Mouse (Mus musculus) liver, embryonic 12.5 days (tissue): ENCODE measurements around the gene Unc93a2. TPM values are rescaled to one million over a fixed set of nuclear protein-coding genes. Genes with fewer than 3 reads are reported as not detected.
A peak's percentile ranks its signal among the peaks of the same experiment; 100 is the strongest.
"Not testable (repeated sequence)": the region's sequence is repeated elsewhere in the genome, so short reads cannot be mapped to it uniquely, and the experiment has no call there.

Experiments used
- ATAC-seq: fragments of 200-750 bp; cut with Nextera tagmentation; 2 replicates; pipeline ENCODE4 v1.8.0; 2017; ENCODE audit warnings: moderate number of reproducible peaks, mild to moderate bottlenecking, moderate library complexity
- H3K27ac ChIP-seq: fragments of 300-500 bp; sonication (generic); 2 replicates; pipeline ENCODE4 v1.5.1; 2016; ENCODE audit warnings: mild to moderate bottlenecking
- H3K27me3 ChIP-seq: fragments of 300-500 bp; sonication (generic); replicated peaks from 2 replicates; pipeline ENCODE4 v1.6.1; 2016; ENCODE audit warnings: mild to moderate bottlenecking, moderate library complexity
- H3K36me3 ChIP-seq: fragments of 300-500 bp; sonication (generic); 2 replicates; pipeline ENCODE4 v1.6.1; 2016; ENCODE audit warnings: mild to moderate bottlenecking, moderate library complexity
- H3K4me1 ChIP-seq: fragments of 300-500 bp; sonication (generic); 2 replicates; pipeline ENCODE4 v1.6.1; 2016
- H3K4me2 ChIP-seq: fragments of 300-500 bp; sonication (generic); 2 replicates; pipeline ENCODE4 v1.6.1; 2016; ENCODE audit warnings: mild to moderate bottlenecking, moderate library complexity
- H3K4me3 ChIP-seq: fragments of 300-500 bp; sonication (generic); 2 replicates; pipeline ENCODE4 v1.5.1; 2016; ENCODE audit warnings: mild to moderate bottlenecking, moderate library complexity
- H3K9ac ChIP-seq: fragments of 300-500 bp; sonication (generic); 2 replicates; pipeline ENCODE4 v1.6.1; 2016; ENCODE audit warnings: mild to moderate bottlenecking, moderate library complexity
- H3K9me3 ChIP-seq: fragments of 300-500 bp; sonication (generic); replicated peaks from 2 replicates; pipeline ENCODE4 v1.6.1; 2016; ENCODE audit warnings: mild to moderate bottlenecking, moderate library complexity
- WGBS: fragments of 180-500 bp; shearing (Covaris S2); methylation state at CpG from one replicate; pipeline ENCODE4 v1.1.7; 2016; ENCODE audit not compliant: insufficient replicate concordance; 5-methylcytosine and 5-hydroxymethylcytosine counted together
- polyA plus RNA-seq: library from polyadenylated mRNA; unstranded; fragments of >200 nt; fragmentation: Nextera tagmentation; extraction: Ambion mirVana; gene quantifications from 2 replicates; pipeline ENCODE4 v1.2.1, GENCODE M21; 2016

The Unc93a2 gene
- 0.14 TPM in 1 of 2 replicates, not detected in the other for polyA plus RNA-seq

- H3K9ac ChIP-seq, H3K27ac ChIP-seq, H3K9me3 ChIP-seq, H3K36me3 ChIP-seq, H3K4me1 ChIP-seq, H3K4me3 ChIP-seq, H3K27me3 ChIP-seq, ATAC-seq, H3K4me2 ChIP-seq: not testable (repeated sequence)
- WGBS, result 61% methylated on average over 3 of the region's 3 CpGs
These were observed at the start of gene Unc93a2 for GRCm38 (mm10) chr17:7385364-7385763. Unc93a2 (minus strand) TSS chr17:7385464.

- H3K27ac ChIP-seq, H3K9ac ChIP-seq, H3K36me3 ChIP-seq, ATAC-seq, H3K27me3 ChIP-seq, H3K4me2 ChIP-seq, H3K9me3 ChIP-seq, H3K4me3 ChIP-seq, H3K4me1 ChIP-seq: not testable (repeated sequence)
- 62% methylated on average over 4 of the region's 4 CpGs for WGBS
These were observed 48.9 kb upstream of the Unc93a2 start for GRCm38 (mm10) chr17:7434121-7434520.

GRCm38 (mm10) chr17:7430210-7430631 is 45.0 kb upstream of the Unc93a2 start:
- H3K27ac ChIP-seq, H3K4me1 ChIP-seq, H3K9me3 ChIP-seq, H3K4me2 ChIP-seq, H3K4me3 ChIP-seq, H3K27me3 ChIP-seq, H3K9ac ChIP-seq, ATAC-seq, H3K36me3 ChIP-seq: not testable (repeated sequence)
- 33% methylated on average over 4 of the region's 4 CpGs for WGBS

- not testable (repeated sequence) for H3K9ac ChIP-seq, H3K4me3 ChIP-seq, H3K27me3 ChIP-seq, H3K4me2 ChIP-seq, H3K9me3 ChIP-seq, H3K27ac ChIP-seq, H3K36me3 ChIP-seq, H3K4me1 ChIP-seq
- WGBS, result 10% methylated on average over 2 of the region's 3 CpGs
- ATAC-seq, result peak; percentile 54
These were observed 35.1 kb upstream of the Unc93a2 start for GRCm38 (mm10) chr17:7420191-7420973.

- H3K9ac ChIP-seq, H3K27ac ChIP-seq, H3K36me3 ChIP-seq, ATAC-seq, H3K27me3 ChIP-seq, H3K9me3 ChIP-seq, H3K4me2 ChIP-seq, H3K4me1 ChIP-seq, H3K4me3 ChIP-seq: not testable (repeated sequence)
- WGBS, result 77% methylated on average over 7 of the region's 9 CpGs
These were observed 29.5 kb upstream of the Unc93a2 start for GRCm38 (mm10) chr17:7414601-7415310.

- H3K27ac ChIP-seq, H3K4me1 ChIP-seq, ATAC-seq, H3K4me3 ChIP-seq, H3K9me3 ChIP-seq, H3K4me2 ChIP-seq, H3K36me3 ChIP-seq, H3K27me3 ChIP-seq, H3K9ac ChIP-seq: not testable (repeated sequence)
- 59% methylated on average over 8 of the region's 8 CpGs for WGBS
These were observed 28.1 kb upstream of the Unc93a2 start for GRCm38 (mm10) chr17:7413336-7413735.

- not testable (repeated sequence) for H3K9me3 ChIP-seq, H3K4me3 ChIP-seq, H3K36me3 ChIP-seq, H3K4me2 ChIP-seq, H3K4me1 ChIP-seq, ATAC-seq, H3K27me3 ChIP-seq, H3K9ac ChIP-seq, H3K27ac ChIP-seq
- 77% methylated on average over 6 of the region's 6 CpGs for WGBS
These were observed 14.5 kb upstream of the Unc93a2 start for GRCm38 (mm10) chr17:7399770-7400169.

- H3K27me3 ChIP-seq, H3K4me2 ChIP-seq, ATAC-seq, H3K4me3 ChIP-seq, H3K9ac ChIP-seq, H3K36me3 ChIP-seq, H3K27ac ChIP-seq, H3K9me3 ChIP-seq, H3K4me1 ChIP-seq: not testable (repeated sequence)
- 48% methylated on average over 6 of the region's 6 CpGs for WGBS
These were observed 13.1 kb upstream of the Unc93a2 start for GRCm38 (mm10) chr17:7398198-7398847.

GRCm38 (mm10) chr17:7397079-7397478 is 11.8 kb upstream of the Unc93a2 start:
- H3K9ac ChIP-seq, H3K27ac ChIP-seq, H3K4me1 ChIP-seq, ATAC-seq, H3K36me3 ChIP-seq, H3K9me3 ChIP-seq, H3K27me3 ChIP-seq, H3K4me2 ChIP-seq, H3K4me3 ChIP-seq: not testable (repeated sequence)
- WGBS, result 85% methylated on average over 13 of the region's 13 CpGs

GRCm38 (mm10) chr17:7396288-7396687 is 11.0 kb upstream of the Unc93a2 start:
- not testable (repeated sequence) for H3K4me1 ChIP-seq, H3K4me2 ChIP-seq, H3K27ac ChIP-seq, H3K36me3 ChIP-seq, ATAC-seq, H3K9me3 ChIP-seq, H3K27me3 ChIP-seq, H3K9ac ChIP-seq, H3K4me3 ChIP-seq
- WGBS, result no CpG with 5 or more reads among the region's 2 CpGs

- not testable (repeated sequence) for ATAC-seq, H3K9ac ChIP-seq, H3K27ac ChIP-seq, H3K9me3 ChIP-seq, H3K4me1 ChIP-seq, H3K4me3 ChIP-seq, H3K4me2 ChIP-seq, H3K27me3 ChIP-seq, H3K36me3 ChIP-seq
- 72% methylated on average over 8 of the region's 8 CpGs for WGBS
These were observed 10.4 kb upstream of the Unc93a2 start for GRCm38 (mm10) chr17:7395671-7396070.

- H3K27me3 ChIP-seq, H3K9ac ChIP-seq, H3K4me2 ChIP-seq, H3K4me3 ChIP-seq, ATAC-seq, H3K36me3 ChIP-seq, H3K9me3 ChIP-seq, H3K27ac ChIP-seq, H3K4me1 ChIP-seq: not testable (repeated sequence)
- 73% methylated on average over 7 of the region's 7 CpGs for WGBS
These were observed 9.9 kb upstream of the Unc93a2 start for GRCm38 (mm10) chr17:7395116-7395515.
